Mouse (Mus musculus): ENCODE measurements around the gene Bsph2.

The Bsph2 gene

DNA sequence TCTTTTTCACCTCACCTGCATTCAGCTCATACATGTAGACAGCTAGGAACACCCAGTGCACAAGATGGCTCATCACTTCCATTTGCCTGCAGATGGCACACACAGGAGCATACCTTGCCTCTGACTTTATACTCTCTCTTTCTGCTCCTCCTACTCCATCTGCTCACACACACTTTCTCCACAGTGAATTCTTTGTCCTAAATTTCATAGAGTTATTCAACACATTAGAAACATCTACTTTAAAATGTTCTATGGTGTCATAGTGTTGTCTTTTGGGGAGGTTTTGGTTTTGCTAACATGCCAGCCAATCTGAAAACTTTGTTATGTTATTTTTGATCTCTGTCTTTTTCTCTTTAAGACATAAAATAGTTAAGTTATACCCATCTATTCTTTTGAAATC, at the start of gene Bsph2:
TSS of gene Bsph2 (minus strand) at position 101 of the 400 bp plus-strand sequence.
- DNase-seq (ENCODE audit: low read depth, low spot score), result no peak

DNA sequence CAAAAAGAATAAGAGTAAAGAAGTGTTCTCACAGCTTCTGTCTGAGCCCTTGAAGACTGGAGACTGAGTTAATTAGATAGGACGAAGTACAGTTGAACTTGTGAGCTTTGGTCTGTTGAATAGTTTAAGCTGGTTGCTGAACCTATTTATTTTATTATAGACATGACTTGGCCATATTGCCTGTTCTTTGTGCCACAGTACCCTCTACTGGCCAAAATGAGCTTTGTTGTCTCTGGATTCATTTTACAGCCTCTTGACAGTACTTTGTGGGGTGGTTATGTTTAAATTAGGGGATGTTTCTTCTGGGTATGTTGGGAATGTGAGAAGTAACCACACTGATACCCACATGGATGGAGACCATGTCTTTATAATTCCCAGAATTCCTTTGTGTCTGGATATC, 59.3 kb downstream of the Bsph2 start:
- peak; percentile 3 for DNase-seq (ENCODE audit: low read depth, low spot score)
